Mouse (Mus musculus) MEL (cell line): ENCODE measurements around the gene Parp8. TPM values are rescaled to one million over a fixed set of nuclear protein-coding genes. Genes with fewer than 3 reads are reported as not detected.

Source experiments
- DNase-seq: peaks from one replicate; pipeline ENCODE4 v3.0.0; 2011; ENCODE audit warnings: low read depth, low spot score
- H3K27ac ChIP-seq: 2 replicates; pipeline ENCODE4 v1.5.1; 2012; ENCODE audit warnings: low read depth, mild to moderate bottlenecking, control low read depth, low read length, moderate library complexity; ENCODE audit not compliant: control insufficient read depth
- H3K27me3 ChIP-seq, 2 experiments: fragments of 150-350 bp in 1 of 2; sonication (generic) in 1 of 2; 2 replicates each; pipeline ENCODE4 v1.6.1; 2012; ENCODE audit warnings: low read length in 2 of 2, mild to moderate bottlenecking in 2 of 2, improper control_type of control experiment in 1 of 2, moderate library complexity in 1 of 2; ENCODE audit not compliant: insufficient read depth in 2 of 2, control insufficient read depth in 1 of 2
- H3K36me3 ChIP-seq, 2 experiments: 2 replicates each; pipeline ENCODE4 v1.6.1; 2012 to 2014; ENCODE audit warnings: low read length in 2 of 2, improper control_type of control experiment in 1 of 2, inconsistent platforms in 1 of 2, mild to moderate bottlenecking in 1 of 2; ENCODE audit not compliant: insufficient read depth in 2 of 2, control insufficient read depth in 1 of 2
- H3K4me1 ChIP-seq, 2 experiments: fragments of 150-350 bp in 1 of 2; sonication (generic) in 1 of 2; 2 replicates each; pipeline ENCODE4 v1.6.1; 2012; ENCODE audit warnings: low read length in 2 of 2, improper control_type of control experiment in 1 of 2, mild to moderate bottlenecking in 1 of 2; ENCODE audit not compliant: insufficient read depth in 2 of 2, control insufficient read depth in 1 of 2
- H3K4me3 ChIP-seq, 2 experiments: fragments of 150-350 bp in 1 of 2; sonication (generic) in 1 of 2; 2 replicates each; pipeline ENCODE4 v1.5.1; 2012; ENCODE audit warnings: low read depth in 2 of 2, low read length in 2 of 2, mild to moderate bottlenecking in 2 of 2, moderate library complexity in 2 of 2, control low read depth in 1 of 2, improper control_type of control experiment in 1 of 2; ENCODE audit not compliant: control insufficient read depth in 1 of 2, insufficient read depth in 1 of 2
- H3K79me2 ChIP-seq: 2 replicates; pipeline ENCODE4 v1.6.1; 2012; ENCODE audit warnings: mild to moderate bottlenecking, low read length, moderate library complexity; ENCODE audit not compliant: control insufficient read depth, poor library complexity, insufficient read depth
- H3K9ac ChIP-seq: 2 replicates; pipeline ENCODE4 v1.6.1; 2012; ENCODE audit warnings: low read depth, mild to moderate bottlenecking, control low read depth, low read length, moderate library complexity; ENCODE audit not compliant: control insufficient read depth, poor library complexity, severe bottlenecking
- H3K9me3 ChIP-seq: fragments of 150-350 bp; sonication (generic); replicated peaks from 2 replicates; pipeline ENCODE4 v1.6.1; 2012; ENCODE audit warnings: mild to moderate bottlenecking, low read length, improper control_type of control experiment, moderate library complexity; ENCODE audit not compliant: insufficient read depth
- BHLHE40 ChIP-seq: IDR thresholded peaks from 2 replicates; pipeline ENCODE4 v1.6.1; 2012; ENCODE audit warnings: low read depth, mild to moderate bottlenecking, inconsistent platforms, low read length, improper control_type of control experiment, borderline replicate concordance
- CHD1 ChIP-seq: IDR thresholded peaks from 2 replicates; pipeline ENCODE4 v1.6.1; 2012; ENCODE audit warnings: low read depth, mild to moderate bottlenecking, inconsistent platforms, low read length, improper control_type of control experiment
- CTCF ChIP-seq, 3 experiments: IDR thresholded peaks in 2 of 3; conservative IDR thresholded peaks in 1 of 3; 2 replicates each; pipeline ENCODE4 v1.5.1; 2011 to 2012; ENCODE audit warnings: low read length in 3 of 3, low read depth in 2 of 3, mild to moderate bottlenecking in 2 of 3, improper control_type of control experiment in 1 of 3, inconsistent platforms in 1 of 3, mixed read lengths in 1 of 3, moderate library complexity in 1 of 3; ENCODE audit not compliant: control insufficient read depth in 1 of 3, insufficient read depth in 1 of 3, poor library complexity in 1 of 3, severe bottlenecking in 1 of 3
- EP300 ChIP-seq, 2 experiments: IDR thresholded peaks; 2 replicates each; pipeline ENCODE4 v1.6.1; 2011; ENCODE audit warnings: improper control_type of control experiment in 2 of 2, low read length in 2 of 2, low read depth in 1 of 2, mild to moderate bottlenecking in 1 of 2
- ETS1 ChIP-seq: IDR thresholded peaks from 2 replicates; pipeline ENCODE4 v1.6.1; 2012; ENCODE audit warnings: low read depth, mild to moderate bottlenecking, inconsistent platforms, low read length, improper control_type of control experiment, moderate library complexity
- GABPA ChIP-seq: IDR thresholded peaks from 2 replicates; pipeline ENCODE4 v1.6.1; 2012; ENCODE audit warnings: low read depth, mild to moderate bottlenecking, inconsistent platforms, low read length, improper control_type of control experiment, moderate library complexity
- JUND ChIP-seq: IDR thresholded peaks from 2 replicates; pipeline ENCODE4 v1.6.1; 2011; ENCODE audit warnings: low read depth, mild to moderate bottlenecking, improper control_type of control experiment, low read length
- KAT2A ChIP-seq: conservative IDR thresholded peaks from 2 replicates; pipeline ENCODE4 v1.6.1; 2012; ENCODE audit warnings: low read depth, low read length, improper control_type of control experiment, inconsistent platforms
- MAFK ChIP-seq: IDR thresholded peaks from 2 replicates; pipeline ENCODE4 v1.6.1; 2011; ENCODE audit warnings: low read depth, mild to moderate bottlenecking, low read length, improper control_type of control experiment, borderline replicate concordance
- MAX ChIP-seq: IDR thresholded peaks from 2 replicates; pipeline ENCODE4 v1.6.1; 2011; ENCODE audit warnings: low read length, improper control_type of control experiment
- NELFE ChIP-seq: IDR thresholded peaks from 2 replicates; pipeline ENCODE4 v1.6.1; 2011; ENCODE audit warnings: low read depth, low read length, improper control_type of control experiment
- NRF1 ChIP-seq: IDR thresholded peaks from 2 replicates; pipeline ENCODE4 v1.6.1; 2014; ENCODE audit warnings: low read depth, mild to moderate bottlenecking, inconsistent platforms, low read length, improper control_type of control experiment, moderate library complexity; ENCODE audit not compliant: poor library complexity, insufficient read depth, severe bottlenecking
- POLR2AphosphoS2 ChIP-seq: IDR thresholded peaks from 2 replicates; pipeline ENCODE4 v1.6.1; 2011; ENCODE audit warnings: low read length, improper control_type of control experiment
- POLR2AphosphoS5 ChIP-seq: IDR thresholded peaks from 2 replicates; pipeline ENCODE4 v1.6.1; 2012; ENCODE audit warnings: low read depth, borderline replicate concordance, mild to moderate bottlenecking, inconsistent platforms, low read length, moderate library complexity, mixed read lengths
- RCOR1 ChIP-seq: IDR thresholded peaks from 2 replicates; pipeline ENCODE4 v1.6.1; 2012; ENCODE audit warnings: low read depth, mild to moderate bottlenecking, inconsistent platforms, low read length, improper control_type of control experiment
- SIN3A ChIP-seq: IDR thresholded peaks from 2 replicates; pipeline ENCODE4 v1.6.1; 2012; ENCODE audit warnings: low read length, improper control_type of control experiment, inconsistent platforms
- SMC3 ChIP-seq: IDR thresholded peaks from 2 replicates; pipeline ENCODE4 v1.6.1; 2011; ENCODE audit warnings: low read depth, low read length, improper control_type of control experiment
- TBP ChIP-seq: IDR thresholded peaks from 2 replicates; pipeline ENCODE4 v1.8.0; 2011; ENCODE audit warnings: low read depth, low read length, improper control_type of control experiment
- TCF12 ChIP-seq: IDR thresholded peaks from 2 replicates; pipeline ENCODE4 v1.6.1; 2014; ENCODE audit warnings: low read depth, mild to moderate bottlenecking, inconsistent platforms, low read length, improper control_type of control experiment, moderate library complexity
- USF1 ChIP-seq: IDR thresholded peaks from 2 replicates; pipeline ENCODE4 v1.6.1; 2014; ENCODE audit warnings: low read depth, mild to moderate bottlenecking, inconsistent platforms, low read length, improper control_type of control experiment, moderate library complexity
- ZC3H11A ChIP-seq: IDR thresholded peaks from 2 replicates; pipeline ENCODE4 v1.6.1; 2012; ENCODE audit warnings: low read depth, mild to moderate bottlenecking, inconsistent platforms, low read length, improper control_type of control experiment
- ZKSCAN1 ChIP-seq: IDR thresholded peaks from 2 replicates; pipeline ENCODE4 v1.6.1; 2012; ENCODE audit warnings: low read depth, mild to moderate bottlenecking, inconsistent platforms, low read length, improper control_type of control experiment, moderate library complexity
- ZMIZ1 ChIP-seq: IDR thresholded peaks from 2 replicates; pipeline ENCODE4 v1.6.1; 2012; ENCODE audit warnings: low read depth, mild to moderate bottlenecking, inconsistent platforms, low read length, improper control_type of control experiment, moderate library complexity
- ZNF384 ChIP-seq: IDR thresholded peaks from 2 replicates; pipeline ENCODE4 v1.6.1; 2012; ENCODE audit warnings: low read depth, mild to moderate bottlenecking, inconsistent platforms, low read length, improper control_type of control experiment
- polyA plus RNA-seq, 2 experiments: library from polyadenylated mRNA; stranded (reverse) in 1 of 2; unstranded in 1 of 2; fragments of >175 nt in 1 of 2; fragments of >200 nt in 1 of 2; gene quantifications; 2 replicates each; pipeline versions ENCODE4 v1.2.1 to v1.2.4; 2012; ENCODE audit warnings: low replicate concordance in 2 of 2, low read depth in 1 of 2; ENCODE audit not compliant: insufficient read length in 2 of 2, insufficient read depth in 1 of 2, missing spikeins in 1 of 2
- total RNA-seq: library from RNA; depleted of rRNA; stranded (reverse); fragments of 300-350 nt; gene quantifications from 2 replicates; pipeline ENCODE4 v1.2.3, GENCODE M21; 2012

The Parp8 gene
- total and polyA plus RNA-seq, 3 experiments = not detected

DNA sequence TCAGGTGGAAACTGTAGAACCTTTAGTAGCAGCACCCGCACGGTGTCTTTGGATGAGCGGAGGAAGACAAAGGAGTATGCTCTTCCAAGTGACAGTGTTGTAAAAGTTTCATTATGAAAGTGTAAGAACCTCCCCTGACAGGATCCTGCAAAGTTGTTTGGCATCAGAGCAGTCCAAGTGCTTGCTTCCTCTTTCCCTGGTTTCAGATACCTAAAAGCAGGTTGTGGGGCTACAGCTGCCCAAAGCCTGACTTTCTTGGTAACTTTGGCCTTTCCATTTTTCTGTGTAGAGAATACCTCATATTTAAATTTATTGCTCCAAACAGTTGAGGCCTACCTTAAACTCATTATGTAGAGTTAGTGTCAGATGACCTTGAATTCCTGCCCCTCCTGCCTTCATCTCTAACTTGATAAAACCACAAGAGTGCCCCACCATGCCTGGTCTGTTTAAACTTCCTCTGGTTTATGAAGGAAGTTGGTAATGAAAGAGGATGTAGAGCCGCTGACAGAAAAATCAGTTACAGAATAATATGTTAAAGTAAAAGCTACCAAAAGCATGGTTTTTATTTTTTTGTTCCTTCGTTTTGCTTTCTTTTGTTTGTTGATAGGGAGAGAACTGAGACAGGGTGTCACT is 8.5 kb upstream of the Parp8 start:
- peak overlapping the region; percentile 36; the same call in 1 of the 2 replicates for H3K27ac ChIP-seq
- H3K9ac ChIP-seq = no peak overlapping the region
- no peak overlapping the region for H3K4me3 ChIP-seq
- H3K79me2 ChIP-seq = no peaks in the 10 kb centered on the region
- DNase-seq = peak; percentile 10
- peaks cover 3 to 4% of the 10 kb centered on the region in 2 experiments; a peak in 2 of 4 replicates for H3K4me1 ChIP-seq
- H3K9me3 ChIP-seq = no peaks in the 10 kb centered on the region
- TF ChIP-seq TBP = no peak
- TF ChIP-seq ZNF384 = no peak
- no peak for TF ChIP-seq ETS1
- no peak for TF ChIP-seq GABPA
- TF ChIP-seq POLR2AphosphoS2 = no peak
- TF ChIP-seq USF1 = no peak
- no peak for TF ChIP-seq KAT2A
- no peak for TF ChIP-seq ZKSCAN1
- no peak for TF ChIP-seq NELFE
- H3K27me3 ChIP-seq = no peaks in the 10 kb centered on the region
- H3K36me3 ChIP-seq = no peaks in the 10 kb centered on the region; a peak in 2 of 4 replicates

- TF ChIP-seq SIN3A (no peak), ZC3H11A (no peak), ZMIZ1 (no peak), ZKSCAN1 (no peak), BHLHE40 (no peak), SMC3 (no peak), CHD1 (no peak), MAX (no peak), MAFK (no peak), ETS1 (0 out of 2 replicates have a peak, but pooled peaks have one; percentile 9), CTCF (IDR thresholded peaks at IDR 0.05 in 2 of 3, conservative IDR thresholded peaks at IDR 0.05 in 1 of 3; ENCODE audit: control insufficient read depth in 1 of 3, insufficient read depth in 1 of 3, low read depth in 2 of 3, low read length in 3 of 3, poor library complexity in 1 of 3, severe bottlenecking in 1 of 3) (no peak), KAT2A (no peak), RCOR1 (no peak), EP300 (IDR thresholded peaks at IDR 0.05; ENCODE audit: low read depth in 1 of 2, low read length in 2 of 2) (peak in 1 of 2 experiments; percentile 42; a peak in 1 of 4 replicates), TBP (no peak), GABPA (no peak), JUND (no peak), POLR2AphosphoS5 (no peak), TCF12 (0 out of 2 replicates have a peak, but pooled peaks have one; percentile 15), NRF1 (no peak), ZNF384 (no peak), USF1 (no peak)
- Histone ChIP-seq H3K27ac (no peak overlapping the region), H3K4me1 (peaks cover 3 to 4% of the 10 kb centered on the region in 2 experiments; a peak in 2 of 4 replicates), H3K9me3 (no peaks in the 10 kb centered on the region), H3K9ac (no peak overlapping the region), H3K79me2 (no peaks in the 10 kb centered on the region), H3K4me3 (no peak overlapping the region), H3K36me3 (no peaks in the 10 kb centered on the region; a peak in 2 of 4 replicates), H3K27me3 (no peaks in the 10 kb centered on the region)
- DNase-seq = no peak
Measured at GRCm38 (mm10) chr13:117032402-117032801, 7.1 kb upstream of the Parp8 start.
